13 mouse cellular contexts compared by ENCODE assay signal in the genomic region with DNA sequence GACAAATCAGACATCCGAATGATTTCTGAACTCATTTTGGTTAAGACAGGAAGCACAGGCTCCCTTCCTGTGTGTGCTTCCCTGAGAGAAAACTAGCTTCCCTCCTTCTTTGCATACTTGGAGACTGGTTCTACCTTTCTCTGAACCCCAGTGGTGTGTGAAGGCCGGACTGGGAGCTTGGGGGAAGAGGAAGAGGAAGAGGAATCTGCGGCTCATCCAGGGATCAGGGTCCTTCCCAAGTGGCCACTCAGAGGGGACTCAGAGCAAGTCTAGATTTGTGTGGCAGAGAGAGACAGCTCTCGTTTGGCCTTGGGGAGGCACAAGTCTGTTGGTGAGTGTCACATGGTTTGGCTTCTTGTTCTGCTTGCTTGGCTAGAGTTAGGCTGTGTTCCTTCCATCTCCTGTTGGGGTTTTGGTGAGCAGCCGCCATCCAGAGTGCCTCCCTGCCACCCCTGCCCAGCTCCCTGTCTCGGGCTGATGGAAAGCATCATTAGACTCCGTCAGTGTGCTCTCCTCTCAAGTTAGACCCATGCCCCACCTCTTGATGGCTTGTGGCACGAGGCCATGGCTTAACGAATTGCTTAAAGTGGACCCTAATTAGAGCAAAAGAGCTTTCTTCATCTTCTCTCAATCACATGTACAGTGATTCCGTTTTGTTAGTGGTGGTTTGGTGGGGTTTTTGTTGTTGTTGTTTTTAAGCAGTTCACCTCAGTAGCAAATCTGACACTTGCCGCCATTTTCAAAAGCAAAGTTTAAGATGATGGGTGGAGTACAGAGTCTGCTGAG. TPM values are rescaled to one million over a fixed set of nuclear protein-coding genes. Genes with fewer than 3 reads are reported as not detected.
DNase-seq lines count a peak whose midpoint lies in the region; ATAC-seq lines count a peak whose summit lies in the region.
"Had no signal": no experiment of that assay in that cellular context is flagged by ENCODE, and none has a peak within 500 bp of the region (broad histone marks: within the 10 kb centered on the region; RNA-seq: fewer than 3 reads in every experiment).

No protein-coding gene starts in this region.

- WGBS in liver, embryonic 15.5 days (ENCODE audit: insufficient replicate concordance): 33% methylated on average over 11 of the region's 11 CpGs

- no peak for ATAC-seq in liver, embryonic 15.5 days (ENCODE audit: insufficient read depth)

- peaks cover 63% of the 10 kb centered on the region for H3K4me1 ChIP-seq in liver, embryonic 15.5 days (replicated peaks)

- H3K9ac ChIP-seq in liver, embryonic 15.5 days: peak overlapping the region; percentile 51; the same call in 1 of the 2 replicates
- H3K9ac ChIP-seq: embryonic facial prominence, embryonic 15.5 days; lung, embryonic 15.5 days; neural tube, embryonic 12.5 days had no signal

- intact Hi-C loops in gastrocnemius, postnatal 14 days (cut with DNase I; ENCODE audit: low total_unique reads): no loop called here

- peak overlapping the region; percentile 89 for H3K4me2 ChIP-seq in liver, embryonic 15.5 days
- H3K4me2 ChIP-seq: embryonic facial prominence, embryonic 15.5 days; lung, embryonic 15.5 days; neural tube, embryonic 12.5 days had no signal

- H3K27ac ChIP-seq in liver, embryonic 15.5 days (replicated peaks): peak overlapping the region; percentile 90
- H3K27ac ChIP-seq: embryonic facial prominence, embryonic 15.5 days; lung, embryonic 15.5 days; neural tube, embryonic 12.5 days had no signal

- H3K4me3 ChIP-seq in liver, embryonic 15.5 days (replicated peaks): peak overlapping the region; percentile 26
- H3K4me3 ChIP-seq: embryonic facial prominence, embryonic 15.5 days; lung, embryonic 15.5 days; neural tube, embryonic 12.5 days had no signal

- peak; percentile 73 for DNase-seq in CD4-positive, CD25-positive, alpha-beta regulatory T cell, adult 2 months (ENCODE audit: low read depth, low spot score)
- DNase-seq in T-cell, adult 2 months (ENCODE audit: low spot score): peak; percentile 73
- peak; percentile 55 to 60 for DNase-seq in spleen, postnatal 10 days (ENCODE audit: low spot score in 2 of 2)
- DNase-seq in frontal cortex, postnatal 25 days (ENCODE audit: low spot score in 2 of 2): no peak
- DNase-seq in layer of hippocampus, adult 9-11 months: no peak
- DNase-seq in layer of hippocampus, postnatal 25 days (ENCODE audit: extremely low spot score in 1 of 2, low spot score in 1 of 2): no peak
- DNase-seq in gastrocnemius, postnatal 14 days: no peak
- DNase-seq: cerebellum, adult 11-12 months; right cerebral cortex, postnatal 4 days had no signal

- peaks cover 9% of the 10 kb centered on the region for H3K27me3 ChIP-seq in liver, embryonic 15.5 days

- no peaks in the 10 kb centered on the region for H3K9me3 ChIP-seq in liver, embryonic 15.5 days (replicated peaks)
- H3K9me3 ChIP-seq: embryonic facial prominence, embryonic 15.5 days; lung, embryonic 15.5 days; neural tube, embryonic 12.5 days had no signal

- 0 out of 2 replicates have a peak, but pooled peaks cover 5% of the 10 kb centered on the region for H3K36me3 ChIP-seq in liver, embryonic 15.5 days (replicated peaks)
- H3K36me3 ChIP-seq: embryonic facial prominence, embryonic 15.5 days; lung, embryonic 15.5 days; neural tube, embryonic 12.5 days had no signal

RNA-seq across cellular contexts. Expression of a gene that starts 5.4 kb away (rescaled TPM):
- 33.7 and 35.9 TPM in 2 replicates for polyA plus RNA-seq in liver, embryonic 15.5 days (2015; fragmentation: Nextera tagmentation; extraction: Ambion mirVana)
- 1 to 10 TPM; 2.4 to 3.2 TPM for total RNA-seq in layer of hippocampus, postnatal 25 days (2021)
- under 1 TPM; 0.42 to 0.66 TPM for total RNA-seq in gastrocnemius, postnatal 14 days (2021)

Comparison
In these comparisons a context has a peak if more than half of its experiments do, and no peak if none do; other contexts are left out.
1. DNase-seq: peak in CD4-positive, CD25-positive, alpha-beta regulatory T cell, adult 2 months (single experiment), T-cell, adult 2 months (single experiment) and spleen, postnatal 10 days (2 of 2); none in frontal cortex, postnatal 25 days (0 of 2), layer of hippocampus, adult 9-11 months (single experiment), layer of hippocampus, postnatal 25 days (0 of 2) and gastrocnemius, postnatal 14 days (single experiment).